Mouse (Mus musculus) spleen, adult 2 months (tissue): ENCODE results near the gene Nek11. TPM values are rescaled to one million over a fixed set of nuclear protein-coding genes. Genes with fewer than 3 reads are reported as not detected.
A peak's percentile ranks its signal among the peaks of the same experiment; 100 is the strongest.

Experiments used
- DNase-seq, 2 experiments: peaks; one replicate each; pipeline versions ENCODE4 v3.0.0 to v3.0.0-alpha.2; 2012 to 2021; ENCODE audit warnings: low spot score in 2 of 2, low read depth in 1 of 2
- H3K27ac ChIP-seq: fragments of 200-500 bp; 2 replicates; pipeline ENCODE4 v1.5.1; 2012; ENCODE audit warnings: low read length, inconsistent platforms; ENCODE audit not compliant: insufficient read depth
- H3K27me3 ChIP-seq: fragments of 200-500 bp; 2 replicates; pipeline ENCODE4 v1.6.1; 2012; ENCODE audit warnings: mild to moderate bottlenecking, moderate library complexity, low read length, inconsistent platforms; ENCODE audit not compliant: control insufficient read depth, insufficient read depth
- H3K36me3 ChIP-seq: fragments of 200-500 bp; 2 replicates; pipeline ENCODE4 v1.6.1; 2012; ENCODE audit warnings: mild to moderate bottlenecking, low read length, inconsistent platforms; ENCODE audit not compliant: control insufficient read depth, insufficient read depth
- H3K4me1 ChIP-seq: fragments of 200-500 bp; 2 replicates; pipeline ENCODE4 v1.6.1; 2011; ENCODE audit warnings: inconsistent platforms; ENCODE audit not compliant: control insufficient read depth, insufficient read depth, insufficient read length
- H3K4me3 ChIP-seq: fragments of 200-500 bp; 2 replicates; pipeline ENCODE4 v1.5.1; 2011; ENCODE audit warnings: mild to moderate bottlenecking, inconsistent platforms; ENCODE audit not compliant: insufficient read depth, insufficient read length; ENCODE audit errors: extremely low read depth
- CTCF ChIP-seq: fragments of 200-500 bp; IDR thresholded peaks from 2 replicates; pipeline ENCODE4 v1.5.1; 2011; ENCODE audit warnings: mild to moderate bottlenecking, inconsistent platforms; ENCODE audit not compliant: insufficient read depth, insufficient read length, insufficient replicate concordance; ENCODE audit errors: extremely low read depth
- POLR2A ChIP-seq: fragments of 200-500 bp; IDR thresholded peaks from 2 replicates; pipeline ENCODE4 v1.6.1; 2011; ENCODE audit warnings: low read depth, low read length, inconsistent platforms
- WGBS: fragments of 180-500 bp; shearing (Covaris S2); methylation state at CpG from one replicate; pipeline ENCODE4 v1.1.7; 2018; 5-methylcytosine and 5-hydroxymethylcytosine counted together
- polyA plus RNA-seq: library from polyadenylated mRNA; depleted of rRNA; stranded (reverse); fragments of >200 nt; gene quantifications from 2 replicates; pipeline ENCODE4 v1.2.3, GENCODE M21; 2012; rRNA removed

Nek11 gene
- 0.04 TPM in 1 of 2 replicates, not detected in the other for polyA plus RNA-seq

DNA sequence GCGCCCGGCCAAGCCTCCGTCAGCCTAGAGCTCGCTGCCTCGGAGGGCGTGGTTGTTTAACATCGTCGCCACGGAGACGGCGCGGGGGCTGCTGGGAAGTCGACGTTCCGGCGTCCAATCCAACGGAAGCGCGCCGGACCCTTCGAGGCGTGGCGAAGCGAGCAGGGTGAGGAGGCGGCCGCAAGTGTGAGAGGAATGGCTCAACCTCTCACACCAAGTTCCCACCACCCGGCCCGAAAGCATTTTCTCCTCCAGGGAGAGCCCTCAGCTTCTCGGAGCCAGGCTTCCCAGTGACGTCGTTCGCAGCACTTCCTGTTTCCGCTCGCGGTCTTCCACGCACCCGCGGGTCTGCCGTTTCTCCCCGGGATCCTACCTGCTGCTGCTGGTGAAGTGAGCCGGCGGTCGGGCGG, at the start of gene Nek11, which contains the start of gene Aste1:
Gene Nek11 (minus strand): TSS at position 307 of the 410 bp plus-strand sequence.
Gene Aste1 (plus strand): TSS at position 175 of the 410 bp plus-strand sequence.
- TF ChIP-seq POLR2A (peak; percentile 37; the same call in 1 of the 2 replicates), CTCF (no peak)
- DNase-seq: peak; percentile 86 to 92
- no peaks in the 10 kb centered on the region for H3K4me1 ChIP-seq
- WGBS: under 1% methylated on average over 44 of the region's 44 CpGs
- no peaks in the 10 kb centered on the region for H3K27me3 ChIP-seq
- H3K4me3 ChIP-seq: peak within 1 kb of the TSS; percentile 84
- peak within 1 kb of the TSS; percentile 94 for H3K27ac ChIP-seq
- H3K36me3 ChIP-seq: peaks cover 4% of the 10 kb centered on the region; the same call in 1 of the 2 replicates

GRCm38 (mm10) chr9:105408549-105408948, 13.2 kb upstream of the Nek11 start:
- no peak overlapping the region for H3K4me3 ChIP-seq
- TF ChIP-seq POLR2A (no peak), CTCF (no peak)
- H3K36me3 ChIP-seq: peaks cover 19% of the 10 kb centered on the region
- no peaks in the 10 kb centered on the region for H3K27me3 ChIP-seq
- WGBS: 95% methylated on average over 6 of the region's 6 CpGs
- H3K27ac ChIP-seq: no peak overlapping the region
- no peaks in the 10 kb centered on the region for H3K4me1 ChIP-seq
- DNase-seq: no peak

- no peaks in the 10 kb centered on the region for H3K4me1 ChIP-seq
- TF ChIP-seq POLR2A (no peak), CTCF (no peak)
- 17% methylated on average over 11 of the region's 11 CpGs for WGBS
Observed at GRCm38 (mm10) chr9:105394720-105395119, 604 bp downstream of the Nek11 start.

DNA sequence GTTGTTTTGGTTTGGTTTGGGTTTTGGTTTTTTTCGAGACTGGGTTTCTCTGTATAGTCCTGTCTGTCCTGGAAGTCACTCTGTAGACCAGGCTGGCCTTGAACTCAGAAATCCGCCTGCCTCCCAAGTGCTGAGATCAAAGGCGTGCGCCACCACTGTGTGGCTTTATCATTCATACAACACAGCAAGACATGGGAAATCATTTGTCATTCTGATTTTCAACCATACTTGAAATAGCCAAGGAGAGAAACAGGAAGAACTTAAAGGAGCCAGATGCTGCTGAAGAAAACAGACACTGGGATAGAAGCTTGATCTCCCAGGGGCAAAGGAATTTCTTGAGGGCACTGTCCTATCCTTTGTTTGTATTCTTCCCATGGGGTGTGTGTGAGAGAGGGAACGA, 4.7 kb downstream of the Nek11 start:
- no peak for TF ChIP-seq CTCF
- no peak for TF ChIP-seq POLR2A
- 54% methylated on average over 5 of the region's 5 CpGs for WGBS

More at GRCm38 (mm10) chr9:105394720-105395119, 604 bp downstream of the Nek11 start:
- H3K27ac ChIP-seq: no peak overlapping the region
- peak overlapping the region; percentile 84; the same call in 1 of the 2 replicates for H3K4me3 ChIP-seq
- no peak for DNase-seq
- H3K36me3 ChIP-seq: peaks cover 4% of the 10 kb centered on the region; the same call in 1 of the 2 replicates
- no peaks in the 10 kb centered on the region for H3K27me3 ChIP-seq

GRCm38 (mm10) chr9:105389289-105389688, 6.0 kb downstream of the Nek11 start:
- WGBS: 10% methylated on average over 4 of the region's 4 CpGs
- no peak for TF ChIP-seq POLR2A
- peak; percentile 49; the same call in 1 of the 2 replicates for TF ChIP-seq CTCF

More for the DNA sequence above, 4.7 kb downstream of the Nek11 start:
- DNase-seq: no peak
- Histone ChIP-seq H3K27me3 (no peaks in the 10 kb centered on the region), H3K27ac (no peak overlapping the region), H3K36me3 (no peaks in the 10 kb centered on the region), H3K4me1 (no peaks in the 10 kb centered on the region), H3K4me3 (no peak overlapping the region)

DNA sequence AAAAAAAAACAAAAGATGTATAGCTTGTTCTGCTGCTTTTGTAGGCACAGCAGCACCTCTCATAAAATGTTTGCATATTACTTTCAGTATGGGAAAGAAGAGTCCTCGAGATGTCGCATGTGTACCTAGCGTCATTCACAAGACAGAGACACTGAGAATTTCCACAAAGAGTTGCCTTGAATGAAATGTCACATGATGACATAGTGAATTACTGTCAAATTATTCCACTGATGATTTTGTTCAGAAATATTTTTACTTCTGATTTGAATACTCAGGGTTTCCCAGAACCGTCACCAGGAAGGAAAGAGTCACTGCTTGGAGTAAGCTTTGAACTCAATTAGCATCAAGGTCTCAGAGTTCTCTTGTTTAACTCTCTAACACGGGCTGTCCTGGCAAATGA, 7.9 kb downstream of the Nek11 start:
- no peak for DNase-seq
- Histone ChIP-seq H3K27me3 (no peaks in the 10 kb centered on the region), H3K36me3 (no peaks in the 10 kb centered on the region), H3K4me1 (no peaks in the 10 kb centered on the region), H3K27ac (no peak overlapping the region), H3K4me3 (no peak overlapping the region)
- TF ChIP-seq POLR2A (no peak), CTCF (no peak)
- 76% methylated on average over 5 of the region's 5 CpGs for WGBS

More at GRCm38 (mm10) chr9:105389289-105389688, 6.0 kb downstream of the Nek11 start:
- Histone ChIP-seq H3K27ac (no peak overlapping the region), H3K4me3 (no peak overlapping the region), H3K4me1 (no peaks in the 10 kb centered on the region), H3K27me3 (no peaks in the 10 kb centered on the region), H3K36me3 (no peaks in the 10 kb centered on the region)
- peak; percentile 23 to 68 for DNase-seq

DNA sequence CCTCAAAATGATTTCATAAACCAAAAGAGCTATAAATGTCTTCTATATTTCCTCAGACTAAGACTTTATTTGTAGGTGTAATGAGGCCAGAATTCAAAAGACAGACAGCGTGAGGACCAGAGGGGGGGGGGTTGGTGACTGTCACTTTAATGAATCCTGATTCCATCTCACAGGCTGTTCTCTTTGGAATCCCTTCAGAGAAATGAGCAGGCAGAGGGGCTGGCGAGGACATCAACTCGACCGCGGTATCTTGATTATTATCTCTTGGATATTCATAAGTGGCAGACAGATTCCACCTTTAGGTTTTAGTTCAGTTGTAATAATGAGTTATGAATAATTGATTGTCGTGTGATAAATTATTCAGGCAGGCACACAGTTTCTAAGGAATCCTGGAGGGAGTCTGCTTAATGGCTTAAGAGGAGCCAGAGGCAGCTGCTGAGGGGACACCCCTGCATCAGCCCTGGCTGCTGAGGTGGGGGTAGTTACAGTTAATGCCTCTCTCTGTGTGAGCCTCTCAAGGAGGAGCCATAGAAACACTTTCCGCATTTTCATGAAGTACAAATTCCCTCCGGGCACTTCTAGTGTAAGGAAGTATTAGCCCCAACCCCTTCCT, 15.7 kb downstream of the Nek11 start:
- DNase-seq: no peak
- 83% methylated on average over 8 of the region's 8 CpGs for WGBS

More for the DNA sequence above, 15.7 kb downstream of the Nek11 start:
- TF ChIP-seq POLR2A (no peak), CTCF (no peak)
- no peaks in the 10 kb centered on the region for H3K27me3 ChIP-seq
- no peaks in the 10 kb centered on the region for H3K36me3 ChIP-seq
- no peak overlapping the region for H3K4me3 ChIP-seq
- H3K4me1 ChIP-seq: no peaks in the 10 kb centered on the region
- no peak overlapping the region for H3K27ac ChIP-seq
